Mouse (Mus musculus) myocyte (in vitro differentiated cells): ENCODE measurements around the gene Qars. TPM values are rescaled to one million over a fixed set of nuclear protein-coding genes. Genes with fewer than 3 reads are reported as not detected.
A peak's percentile ranks its signal among the peaks of the same experiment; 100 is the strongest.

Experiments
- H3K27me3 ChIP-seq: one replicate; pipeline ENCODE4 v1.6.1; 2011; ENCODE audit not compliant: control insufficient read depth, insufficient read depth, insufficient read length
- H3K36me3 ChIP-seq: one replicate; pipeline ENCODE4 v1.6.1; 2011; ENCODE audit not compliant: control insufficient read depth, insufficient read depth
- H3K4me2 ChIP-seq: one replicate; pipeline ENCODE4 v1.6.1; 2011; ENCODE audit warnings: low read depth, control low read depth
- H3K4me3 ChIP-seq: one replicate; pipeline ENCODE4 v1.5.1; 2011; ENCODE audit warnings: mild to moderate bottlenecking, control low read depth, moderate library complexity
- H3K79me2 ChIP-seq: one replicate; pipeline ENCODE4 v1.6.1; 2011; ENCODE audit not compliant: control insufficient read depth, insufficient read depth
- H3ac ChIP-seq: one replicate; pipeline ENCODE4 v1.6.1; 2011; ENCODE audit not compliant: control insufficient read depth, insufficient read length
- CEBPB ChIP-seq: IDR thresholded peaks from 2 replicates; pipeline ENCODE4 v1.6.1; 2011; ENCODE audit warnings: mild to moderate bottlenecking, moderate library complexity; ENCODE audit not compliant: poor library complexity, insufficient read depth, severe bottlenecking
- E2F4 ChIP-seq: IDR thresholded peaks from one replicate; pipeline ENCODE4 v1.6.1; 2011; ENCODE audit warnings: mild to moderate bottlenecking, control low read depth, moderate library complexity; ENCODE audit not compliant: insufficient read depth
- MAX ChIP-seq: IDR thresholded peaks from one replicate; pipeline ENCODE4 v1.6.1; 2011; ENCODE audit warnings: low read depth, mild to moderate bottlenecking, control low read depth
- MYOD1 ChIP-seq, 3 experiments: IDR thresholded peaks; one replicate each; pipeline ENCODE4 v1.6.1; 2011; ENCODE audit warnings: control low read depth in 2 of 3, low read depth in 2 of 3, mild to moderate bottlenecking in 2 of 3, moderate library complexity in 1 of 3; ENCODE audit not compliant: insufficient read length in 2 of 3, control insufficient read depth in 1 of 3
- MYOG ChIP-seq, 3 experiments: IDR thresholded peaks; one replicate each; pipeline ENCODE4 v1.6.1; 2011; ENCODE audit warnings: control low read depth in 2 of 3, low read depth in 2 of 3, mild to moderate bottlenecking in 2 of 3; ENCODE audit not compliant: insufficient read length in 2 of 3, control insufficient read depth in 1 of 3, insufficient read depth in 1 of 3
- POLR2A ChIP-seq: IDR thresholded peaks from one replicate; pipeline ENCODE4 v1.6.1; 2011; ENCODE audit warnings: low read depth, mild to moderate bottlenecking, control low read depth, moderate library complexity; ENCODE audit not compliant: insufficient read length
- POLR2AphosphoS2 ChIP-seq: IDR thresholded peaks from one replicate; pipeline ENCODE4 v1.6.1; 2011; ENCODE audit warnings: low read depth, control low read depth; ENCODE audit not compliant: insufficient read length
- REST ChIP-seq: IDR thresholded peaks from one replicate; pipeline ENCODE4 v1.6.1; 2011; ENCODE audit warnings: mild to moderate bottlenecking, control low read depth, moderate library complexity; ENCODE audit not compliant: insufficient read depth, insufficient read length
- SRF ChIP-seq: IDR thresholded peaks from one replicate; pipeline ENCODE4 v1.6.1; 2011; ENCODE audit warnings: low read depth; ENCODE audit not compliant: control insufficient read depth, insufficient read length
- TCF12 ChIP-seq: IDR thresholded peaks from one replicate; pipeline ENCODE4 v1.6.1; 2011; ENCODE audit warnings: mild to moderate bottlenecking, control low read depth; ENCODE audit not compliant: poor library complexity, insufficient read depth, severe bottlenecking
- TCF3 ChIP-seq: IDR thresholded peaks from one replicate; pipeline ENCODE4 v1.6.1; 2011; ENCODE audit warnings: low read depth, control low read depth; ENCODE audit not compliant: insufficient read length
- USF1 ChIP-seq: IDR thresholded peaks from one replicate; pipeline ENCODE4 v1.6.1; 2011; ENCODE audit warnings: low read depth, mild to moderate bottlenecking, control low read depth, moderate library complexity
- polyA plus RNA-seq: library from polyadenylated mRNA; unstranded; fragments of >200 nt; fragmentation: generic; extraction: Trizol; gene quantifications from one replicate; pipeline ENCODE4 v1.2.1, GENCODE M21; 2012; ENCODE audit warnings: missing spikeins

Gene Qars
- polyA plus RNA-seq, 1 experiment: 168 TPM

GRCm38 (mm10) chr9:108489215-108489614 lies 18.3 kb upstream of the Qars start:
- no peak overlapping the region for H3ac ChIP-seq
- no peak overlapping the region for H3K4me2 ChIP-seq
- TF ChIP-seq USF1: no peak
- TF ChIP-seq MYOD1 (IDR thresholded peaks at IDR 0.05; ENCODE audit: control insufficient read depth in 1 of 3, insufficient read length in 2 of 3, low read depth in 2 of 3): no peak
- no peak for TF ChIP-seq TCF12
- TF ChIP-seq CEBPB: no peak
- no peak for TF ChIP-seq MAX
- no peak for TF ChIP-seq SRF
- no peak for TF ChIP-seq MYOG (IDR thresholded peaks at IDR 0.05; ENCODE audit: control insufficient read depth in 1 of 3, insufficient read depth in 1 of 3, insufficient read length in 2 of 3, low read depth in 2 of 3)
- TF ChIP-seq E2F4: no peak
- TF ChIP-seq REST: no peak
- no peak for TF ChIP-seq TCF3
- TF ChIP-seq POLR2AphosphoS2: no peak
- TF ChIP-seq POLR2A: no peak
- peaks cover 24% of the 10 kb centered on the region for H3K36me3 ChIP-seq
- peaks cover 22% of the 10 kb centered on the region for H3K79me2 ChIP-seq
- H3K4me3 ChIP-seq: no peak overlapping the region
- H3K27me3 ChIP-seq: no peaks in the 10 kb centered on the region

GRCm38 (mm10) chr9:108489702-108490558 lies 17.6 kb upstream of the Qars start:
- Histone ChIP-seq H3K27me3 (no peaks in the 10 kb centered on the region), H3K4me3 (peak overlapping the region; percentile 93), H3K79me2 (peaks cover 22% of the 10 kb centered on the region), H3ac (peak overlapping the region; percentile 95), H3K4me2 (peak overlapping the region; percentile 57), H3K36me3 (peaks cover 24% of the 10 kb centered on the region)
- no peak for TF ChIP-seq REST
- TF ChIP-seq TCF12: no peak
- no peak for TF ChIP-seq E2F4
- no peak for TF ChIP-seq TCF3
- no peak for TF ChIP-seq SRF
- TF ChIP-seq CEBPB: no peak
- TF ChIP-seq POLR2AphosphoS2: no peak
- no peak for TF ChIP-seq POLR2A
- no peak for TF ChIP-seq MYOD1 (IDR thresholded peaks at IDR 0.05; ENCODE audit: control insufficient read depth in 1 of 3, insufficient read length in 2 of 3, low read depth in 2 of 3)
- no peak for TF ChIP-seq MYOG (IDR thresholded peaks at IDR 0.05; ENCODE audit: control insufficient read depth in 1 of 3, insufficient read depth in 1 of 3, insufficient read length in 2 of 3, low read depth in 2 of 3)
- no peak for TF ChIP-seq USF1
- no peak for TF ChIP-seq MAX

- Histone ChIP-seq H3K4me3 (peak within 1 kb of the TSS; percentile 93), H3K27me3 (no peaks in the 10 kb centered on the region), H3ac (peak within 1 kb of the TSS; percentile 95), H3K79me2 (peaks cover 22% of the 10 kb centered on the region), H3K36me3 (peaks cover 28% of the 10 kb centered on the region), H3K4me2 (peak within 1 kb of the TSS; percentile 78)
- peak; percentile 81 for TF ChIP-seq POLR2A
- no peak for TF ChIP-seq MAX
- TF ChIP-seq MYOG (IDR thresholded peaks at IDR 0.05; ENCODE audit: control insufficient read depth in 1 of 3, insufficient read depth in 1 of 3, insufficient read length in 2 of 3, low read depth in 2 of 3): no peak
- TF ChIP-seq POLR2AphosphoS2: peak; percentile 85
These were observed 16.8 kb upstream of the Qars start, which contains the start of gene Usp19 for GRCm38 (mm10) chr9:108490559-108491285. Gene Usp19, plus strand, starts transcription at chr9:108490602.

- Histone ChIP-seq H3K79me2 (peaks cover 22% of the 10 kb centered on the region), H3K36me3 (peaks cover 33% of the 10 kb centered on the region)
- TF ChIP-seq CEBPB: no peak
- no peak for TF ChIP-seq MYOG (IDR thresholded peaks at IDR 0.05; ENCODE audit: control insufficient read depth in 1 of 3, insufficient read depth in 1 of 3, insufficient read length in 2 of 3, low read depth in 2 of 3)
- no peak for TF ChIP-seq E2F4
- no peak for TF ChIP-seq SRF
- TF ChIP-seq MYOD1 (IDR thresholded peaks at IDR 0.05; ENCODE audit: control insufficient read depth in 1 of 3, insufficient read length in 2 of 3, low read depth in 2 of 3): no peak
- TF ChIP-seq POLR2AphosphoS2: no peak
These were observed 16.3 kb upstream of the Qars start for GRCm38 (mm10) chr9:108491286-108491580.

More at GRCm38 (mm10) chr9:108491286-108491580, 16.3 kb upstream of the Qars start:
- Histone ChIP-seq H3K4me2 (peak overlapping the region; percentile 78), H3K4me3 (peak overlapping the region; percentile 93), H3K27me3 (no peaks in the 10 kb centered on the region), H3ac (peak overlapping the region; percentile 95)
